Mouse (Mus musculus): Measurements from ENCODE around the gene Gpcpd1. TPM values are rescaled to one million over a fixed set of nuclear protein-coding genes. Genes with fewer than 3 reads are reported as not detected.

Gpcpd1 gene
- total RNA-seq, 1 experiment from 2014 or later: 36.2 TPM

DNA sequence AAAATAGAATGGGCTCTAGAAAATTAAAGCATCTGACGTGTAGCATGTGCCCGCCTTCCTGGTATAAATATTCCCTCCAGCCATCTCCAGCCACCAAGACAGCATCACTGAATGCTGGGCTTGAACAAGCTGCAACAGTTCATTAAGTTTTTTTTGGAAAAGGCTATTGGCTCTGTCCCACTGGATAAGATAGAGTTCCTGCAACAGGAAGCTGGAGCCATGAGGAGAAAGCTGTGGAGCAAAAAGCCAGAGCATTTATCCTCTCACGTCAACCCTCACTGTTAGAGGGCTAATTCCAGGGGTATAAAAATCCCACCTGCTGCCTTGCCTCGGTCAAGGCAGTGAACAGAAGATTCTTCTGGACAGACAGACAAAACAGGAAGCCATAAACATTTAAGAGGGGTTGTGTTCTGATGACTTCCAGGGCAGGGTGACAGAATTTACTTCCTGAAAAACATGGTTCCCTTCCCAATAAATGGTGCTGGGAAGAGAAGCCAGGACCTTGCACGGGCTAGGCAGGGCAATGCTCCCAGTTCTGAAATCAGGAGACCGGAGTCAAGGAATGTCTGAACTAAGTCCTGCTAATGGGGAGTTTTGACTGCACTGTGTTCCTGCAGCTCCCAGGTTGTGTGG, 2.5 kb upstream of the Gpcpd1 start:
- no peak for DNase-seq

DNA sequence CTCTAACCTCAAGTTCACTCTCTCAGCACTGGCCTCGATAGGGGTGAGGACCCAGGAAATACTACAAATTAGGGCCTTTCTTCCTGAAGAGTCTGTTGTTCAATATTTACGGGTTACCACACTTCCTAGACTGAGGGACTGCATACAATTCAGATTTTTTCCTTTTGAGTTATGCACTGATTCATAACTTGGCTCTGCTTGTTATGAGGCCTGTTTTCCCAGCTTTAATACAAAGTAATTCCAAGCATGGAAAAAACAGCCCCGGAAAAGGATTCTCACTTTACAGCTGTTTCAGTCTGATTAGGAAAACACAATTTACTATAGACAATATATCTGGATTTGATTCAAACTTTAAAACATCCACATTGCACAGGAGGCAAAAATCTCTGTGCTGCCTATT, 1.5 kb downstream of the Gpcpd1 start:
- no peak for DNase-seq

DNA sequence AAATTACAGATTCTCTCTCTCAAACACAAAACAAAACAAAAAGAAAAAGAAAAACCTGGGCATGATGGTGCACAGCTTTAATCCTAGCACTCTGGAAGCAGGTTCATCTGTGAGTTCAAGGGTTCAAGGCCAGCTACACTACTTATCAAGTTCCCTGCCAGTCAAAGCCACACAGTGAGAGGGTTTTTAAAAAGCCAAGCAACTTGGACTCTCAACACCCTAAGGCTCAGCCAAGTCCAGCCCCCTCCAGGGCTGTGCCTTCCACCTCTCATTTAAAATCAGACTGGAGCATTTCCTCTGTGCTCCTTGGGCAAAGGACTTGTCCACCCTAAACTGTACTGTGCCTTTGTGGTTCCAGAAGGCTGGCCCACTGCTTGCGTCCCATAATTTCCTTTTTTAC, 3.3 kb downstream of the Gpcpd1 start:
- no peak for DNase-seq

DNA sequence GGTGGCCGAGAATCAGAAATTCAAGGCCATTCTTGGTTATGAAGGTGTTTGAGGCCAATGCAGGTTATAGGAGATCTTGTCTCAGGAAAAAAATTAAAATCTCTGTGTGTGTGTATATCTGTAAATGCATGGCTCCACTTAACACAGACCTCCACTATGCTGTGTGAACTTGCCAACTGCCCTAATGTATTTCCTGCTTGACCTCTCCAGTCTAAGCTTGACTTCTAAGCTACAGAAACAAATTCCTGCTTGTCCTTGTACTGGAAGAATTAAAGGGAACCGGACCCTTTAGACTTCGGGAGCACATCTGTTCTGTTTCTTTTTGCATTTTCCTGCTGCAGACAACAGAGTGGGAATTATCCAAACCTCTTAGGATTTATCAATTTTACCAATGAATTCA, 4.4 kb downstream of the Gpcpd1 start:
- no peak for DNase-seq

DNA sequence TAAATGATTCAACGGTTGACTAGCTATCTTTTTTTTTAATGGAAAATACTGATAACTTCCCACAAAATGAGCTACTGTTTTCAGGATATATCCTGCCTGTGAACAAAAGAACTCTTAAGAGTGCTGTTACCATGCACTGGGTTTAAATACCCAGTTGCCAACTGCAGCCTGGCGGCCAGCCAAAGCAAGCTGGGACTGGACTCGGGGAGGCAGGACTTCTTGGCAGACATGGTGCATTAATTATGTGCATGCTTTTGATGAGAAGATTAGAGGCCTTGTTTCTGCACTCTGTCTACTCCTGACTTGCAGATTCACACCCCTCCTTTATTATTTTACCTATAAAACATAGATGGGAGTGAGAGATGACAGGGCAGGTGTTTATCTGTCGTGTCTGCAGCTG, 5.3 kb downstream of the Gpcpd1 start:
- peak; percentile 90 for DNase-seq

DNA sequence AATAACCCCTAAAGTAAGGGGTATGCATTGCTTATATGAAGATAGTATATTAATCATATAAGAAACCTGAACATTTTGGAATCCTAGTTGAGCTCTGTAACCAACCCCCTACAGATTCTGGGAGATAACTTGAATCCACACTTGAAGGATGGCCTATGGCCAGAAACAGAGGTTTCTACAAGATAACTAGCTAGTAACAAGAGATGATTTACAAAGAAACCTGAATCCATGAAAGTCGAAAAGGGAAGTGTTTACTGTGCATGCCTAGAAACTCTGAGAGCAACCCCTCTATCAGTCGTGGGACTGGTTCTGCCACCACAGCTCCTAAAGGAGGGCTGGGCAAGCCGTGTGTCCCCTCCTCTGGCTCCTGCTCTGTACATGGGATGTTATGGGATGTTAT, 7.8 kb downstream of the Gpcpd1 start:
- DNase-seq: no peak

DNA sequence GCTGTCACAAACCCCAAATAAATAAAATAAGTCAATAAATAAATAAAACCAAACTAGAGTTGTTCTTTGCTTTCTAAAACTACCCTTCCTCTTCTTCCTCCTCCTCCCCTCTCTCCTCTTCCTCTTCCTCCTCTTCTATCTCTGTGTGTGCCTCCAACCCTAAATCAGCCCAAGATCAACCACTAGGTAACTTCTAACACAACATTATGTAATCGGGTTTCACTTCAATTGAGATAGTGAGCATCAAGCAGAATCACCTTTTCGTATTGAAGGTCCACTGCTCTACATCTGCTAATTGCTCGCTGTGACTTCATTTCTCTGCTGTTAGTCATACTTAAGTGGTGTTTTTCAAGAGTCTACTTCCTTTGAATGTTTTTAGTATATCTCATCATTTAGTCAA, 8.8 kb downstream of the Gpcpd1 start:
- no peak for DNase-seq

DNA sequence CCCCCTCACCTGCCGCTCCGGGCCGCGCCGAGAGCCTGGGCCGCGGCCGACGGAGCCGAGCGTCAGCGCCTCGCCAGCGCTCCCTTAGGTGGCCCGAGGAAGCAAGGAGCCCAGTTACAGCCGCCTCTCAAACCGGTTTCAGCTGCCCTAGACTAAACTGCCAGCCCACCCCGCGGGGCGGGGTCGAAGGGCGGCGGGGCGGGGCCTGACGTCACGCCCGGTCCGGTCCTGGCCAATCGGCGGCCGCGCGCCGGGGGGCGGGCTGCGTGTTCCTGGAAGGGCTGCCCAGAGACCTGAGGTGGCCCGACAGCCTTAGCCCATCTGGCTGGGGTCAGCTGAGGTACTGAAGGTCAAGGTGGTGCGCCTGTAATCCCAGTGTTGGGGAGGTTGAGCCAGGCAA, 9.5 kb downstream of the Gpcpd1 start:
- peak; percentile 98 for DNase-seq

DNA sequence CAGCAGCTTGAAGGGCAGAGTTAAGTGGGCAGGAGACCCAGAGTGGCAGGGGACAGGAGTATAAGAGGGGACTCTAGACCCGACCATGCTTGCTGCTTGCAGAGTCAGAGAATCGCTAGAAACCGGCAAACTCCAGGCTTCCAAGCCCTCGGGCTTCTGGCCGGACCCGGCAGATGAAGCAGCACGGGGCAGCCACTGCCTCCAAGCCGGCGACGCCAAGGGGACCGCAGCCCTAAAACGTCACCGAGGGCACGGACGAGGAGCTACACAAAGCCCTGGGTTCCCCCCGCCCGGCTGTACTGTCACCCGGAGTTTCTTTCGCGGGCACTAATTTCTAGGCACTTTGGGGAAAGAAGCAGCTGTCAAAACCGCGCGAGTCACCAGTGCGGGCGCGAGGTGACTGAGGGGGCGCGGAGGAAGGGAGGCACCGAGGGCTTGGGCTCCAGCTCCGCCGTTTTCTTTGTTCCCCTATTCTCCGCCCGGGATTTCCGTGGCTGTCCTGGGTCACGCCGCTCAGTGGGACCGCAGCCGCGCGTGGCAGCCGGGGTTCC, 10.0 kb downstream of the Gpcpd1 start:
- peak; percentile 74 for DNase-seq

DNA sequence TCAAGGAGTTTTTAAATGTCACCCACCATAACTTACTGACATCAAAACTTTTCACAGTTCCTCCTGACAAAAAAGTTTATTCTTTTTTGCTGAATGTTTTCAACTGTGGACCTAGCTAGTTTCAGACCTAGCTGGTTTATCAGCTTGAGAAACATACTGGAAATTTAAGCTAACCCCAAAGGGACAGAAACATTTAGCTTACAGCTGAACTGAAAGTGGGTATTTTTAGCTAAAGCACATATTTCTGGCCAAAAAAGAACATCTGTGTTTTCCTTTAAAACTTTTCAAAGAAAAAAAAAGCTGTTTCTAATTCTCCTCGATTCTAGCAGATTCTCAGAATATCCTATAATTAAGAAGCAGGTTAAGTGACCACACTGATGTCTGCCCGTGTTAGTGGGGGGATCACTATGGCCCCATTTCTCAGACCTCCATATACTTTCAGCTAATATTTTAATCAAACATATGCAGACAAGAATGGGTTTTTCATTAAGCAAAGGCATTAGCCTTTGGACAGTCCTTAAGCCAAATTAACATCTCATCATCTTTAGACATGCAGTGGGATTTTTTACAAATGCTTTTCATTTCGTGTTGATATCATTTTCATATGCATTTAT, 10.9 kb downstream of the Gpcpd1 start:
- no peak for DNase-seq

DNA sequence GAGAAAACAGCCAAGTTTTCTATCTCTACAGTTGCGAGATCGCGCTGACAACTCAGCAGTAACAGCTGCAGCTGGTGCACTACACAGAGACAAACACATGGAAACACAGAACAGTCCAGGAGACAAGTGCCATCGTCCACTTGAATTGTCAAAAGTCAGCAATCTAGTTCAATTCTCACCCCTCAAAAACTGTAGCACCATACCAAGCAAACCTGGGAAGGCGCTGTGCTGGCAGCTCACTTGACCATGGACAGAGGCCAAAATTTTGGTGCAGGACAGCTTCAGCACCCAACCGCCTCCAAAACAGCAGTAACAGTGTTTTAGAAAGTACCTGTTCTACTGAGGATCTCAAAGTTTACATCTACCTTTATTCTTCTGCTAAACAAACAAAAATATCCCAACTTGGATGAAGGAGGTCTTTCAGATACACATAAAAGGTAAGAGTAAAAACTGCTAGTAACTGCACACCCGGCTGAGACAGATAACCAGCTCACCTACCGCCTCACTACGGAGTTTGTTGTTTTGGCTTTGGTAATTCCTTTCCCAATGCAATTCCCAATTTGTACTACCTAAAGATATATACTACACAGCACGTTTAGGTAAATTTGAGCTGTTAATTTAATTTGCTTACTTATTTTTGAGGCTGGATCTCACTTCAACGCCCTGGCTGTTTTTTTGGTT, 11.6 kb downstream of the Gpcpd1 start:
- DNase-seq: peak; percentile 75

DNA sequence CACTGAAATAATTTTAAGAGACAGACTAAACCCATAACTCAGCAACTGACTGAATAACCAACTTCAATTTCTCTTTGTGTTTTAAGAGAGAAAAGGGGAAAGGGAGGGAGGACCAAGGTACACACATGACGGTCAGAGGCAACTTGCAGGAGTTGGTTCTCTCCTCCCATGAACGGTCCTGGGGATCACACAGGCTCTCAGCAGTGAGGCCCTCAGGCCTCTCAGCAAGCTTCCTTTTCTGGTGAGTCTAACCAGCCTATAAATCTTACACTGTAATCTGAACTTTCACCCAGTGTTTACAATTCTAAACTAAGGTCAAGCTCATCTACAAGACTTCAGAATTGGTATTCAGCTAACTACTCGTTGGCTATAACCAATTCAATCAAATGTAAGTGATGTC, 12.3 kb downstream of the Gpcpd1 start:
- no peak for DNase-seq

DNA sequence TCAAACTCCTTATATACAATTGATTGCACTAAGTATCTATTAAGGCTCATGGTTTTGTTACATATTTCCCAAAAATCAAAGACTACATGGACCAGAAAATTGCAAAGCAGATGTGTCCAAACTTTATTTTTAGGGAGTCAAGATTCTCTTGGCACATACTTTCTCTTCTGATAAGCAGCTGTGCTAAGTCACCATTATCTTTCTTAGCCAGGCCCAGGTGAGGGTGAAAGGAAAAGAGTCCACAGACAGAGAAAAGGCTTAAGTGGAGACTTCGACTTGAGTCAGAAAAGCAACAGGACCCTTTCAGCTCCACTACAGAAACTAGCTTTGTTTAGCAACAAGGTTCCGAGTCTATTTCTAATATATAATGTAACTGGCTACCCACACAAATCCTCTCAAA, 14.2 kb downstream of the Gpcpd1 start:
- no peak for DNase-seq

DNA sequence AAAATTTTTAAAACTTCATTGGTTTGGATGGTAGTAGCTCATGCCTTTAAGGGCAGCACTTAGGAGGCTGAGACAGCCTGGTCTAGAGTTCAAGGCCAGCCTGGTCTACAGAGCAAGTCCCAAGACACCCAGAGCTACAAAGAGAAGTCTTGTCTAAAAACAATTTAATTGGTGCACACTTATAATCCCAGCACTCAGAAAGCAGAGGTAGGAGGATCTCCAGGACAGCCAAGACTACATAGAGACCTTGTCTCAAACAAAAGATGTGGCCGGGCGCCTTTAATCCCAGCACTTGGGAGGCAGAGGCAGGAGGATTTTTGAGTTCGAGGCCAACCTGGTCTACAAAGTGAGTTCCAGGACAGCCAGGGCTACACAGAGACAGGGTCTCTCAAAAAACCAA, 14.9 kb downstream of the Gpcpd1 start:
- DNase-seq: no peak

DNA sequence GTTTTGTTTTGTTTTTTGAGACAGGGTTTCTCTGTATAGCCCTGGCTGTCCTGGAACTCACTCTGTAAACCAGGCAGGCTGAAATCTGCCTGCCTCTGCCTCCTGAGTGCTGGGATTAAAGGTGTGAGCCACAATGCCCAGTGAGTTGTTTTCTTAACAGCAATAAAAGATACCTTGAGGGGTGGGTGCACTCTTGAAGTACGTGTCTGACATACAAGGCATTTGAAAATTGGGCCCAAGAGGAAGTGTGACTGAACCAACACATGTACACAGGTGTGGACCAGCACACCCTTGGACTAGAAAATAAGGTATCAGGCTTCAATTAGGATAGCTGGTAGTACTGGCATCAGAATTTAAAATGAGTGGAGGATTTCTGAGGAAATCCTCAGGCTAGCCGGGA, 16.2 kb downstream of the Gpcpd1 start:
- no peak for DNase-seq

DNA sequence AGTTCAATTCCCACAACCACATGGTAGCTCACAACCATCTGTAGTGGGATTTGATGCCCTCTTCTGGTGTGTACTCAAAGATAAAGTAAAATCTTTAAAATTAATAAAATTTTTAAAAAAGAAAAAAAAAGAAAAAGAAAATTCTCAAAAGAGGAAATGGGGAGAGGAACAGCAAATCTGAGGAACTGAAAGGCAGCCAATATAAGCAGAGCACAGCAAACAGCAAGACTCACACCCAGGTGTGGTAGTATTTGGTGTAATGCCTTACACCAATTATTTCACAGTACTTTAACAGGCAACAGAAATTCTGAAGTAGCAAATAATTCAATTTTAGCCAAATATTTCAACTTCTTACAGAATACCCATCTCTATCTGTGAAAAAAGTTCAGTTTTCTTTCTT, 16.7 kb downstream of the Gpcpd1 start:
- no peak for DNase-seq

DNA sequence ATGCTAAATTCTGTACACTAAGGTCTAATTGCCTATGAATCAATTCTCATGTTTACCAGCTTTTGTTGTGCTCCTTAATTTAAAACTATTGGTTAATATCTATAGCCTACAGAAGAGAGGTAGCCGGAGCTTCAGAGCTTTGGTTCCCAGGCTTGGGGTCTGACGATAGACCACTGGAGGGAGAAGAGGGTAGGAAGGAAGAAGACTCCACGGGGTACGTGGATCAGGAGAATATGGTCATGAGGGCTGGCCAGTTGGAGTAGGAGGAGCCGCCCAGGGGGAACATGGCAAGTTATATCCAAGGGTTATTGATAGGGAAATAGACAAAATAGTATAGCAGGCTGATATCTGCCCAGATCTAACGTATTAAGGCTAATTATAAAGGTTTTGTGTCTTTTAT, 17.8 kb downstream of the Gpcpd1 start:
- no peak for DNase-seq

DNA sequence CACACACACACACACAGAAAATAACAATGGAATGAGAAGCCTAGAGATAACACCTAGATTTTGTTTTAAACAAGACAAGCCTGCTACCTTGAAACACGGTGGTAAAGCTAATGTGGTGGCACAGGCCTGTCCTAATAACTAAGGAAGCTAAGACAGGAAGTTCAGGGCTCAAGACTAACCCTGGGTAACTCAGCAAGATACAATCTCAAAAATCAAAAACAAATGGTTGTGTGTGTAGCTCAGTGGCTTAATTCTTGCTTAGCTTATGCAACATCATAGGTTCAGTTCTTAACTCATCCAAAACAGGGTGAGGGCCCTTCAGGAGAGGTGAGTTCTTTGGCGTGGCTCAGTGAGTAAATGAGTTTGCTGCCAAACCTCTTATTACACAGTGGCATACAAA, 20.1 kb downstream of the Gpcpd1 start:
- DNase-seq: no peak

DNA sequence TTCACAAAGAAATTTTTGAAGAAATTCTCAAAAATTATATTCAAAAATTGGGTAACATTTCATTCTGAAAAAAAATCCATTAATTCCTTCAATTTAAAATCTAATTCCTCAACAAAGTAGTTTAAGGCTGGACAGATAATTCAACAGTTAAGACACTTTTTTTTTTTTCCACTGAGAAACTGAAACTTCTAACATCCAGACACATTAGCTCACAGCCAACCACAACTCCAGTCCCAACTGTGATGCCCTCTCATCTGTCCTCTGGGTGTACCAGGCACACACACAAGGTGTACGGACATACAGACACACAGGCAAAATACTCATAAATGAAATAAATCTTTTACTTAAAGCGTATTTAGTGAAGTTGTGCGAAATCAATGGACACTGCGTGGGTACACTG, 25.7 kb downstream of the Gpcpd1 start:
- DNase-seq: no peak

DNA sequence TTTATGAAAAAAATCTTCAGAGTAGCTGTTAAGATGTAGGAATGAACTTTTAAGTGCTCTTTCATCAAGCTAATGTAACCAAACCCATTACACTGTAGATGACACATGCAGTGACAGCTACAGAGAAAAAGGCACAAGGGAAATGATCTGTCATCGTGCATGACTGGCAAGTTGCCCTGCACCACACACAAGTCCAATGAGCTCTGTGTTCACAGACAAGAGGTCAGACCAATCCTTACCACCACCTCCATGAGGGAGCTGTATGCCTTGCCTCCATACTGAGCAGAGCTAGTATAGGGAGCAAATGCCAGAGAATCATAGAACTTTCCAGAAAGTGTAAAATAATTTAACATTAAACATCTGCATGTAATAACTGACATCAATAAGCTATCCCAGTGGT, 59.7 kb downstream of the Gpcpd1 start:
- no peak for DNase-seq

DNA sequence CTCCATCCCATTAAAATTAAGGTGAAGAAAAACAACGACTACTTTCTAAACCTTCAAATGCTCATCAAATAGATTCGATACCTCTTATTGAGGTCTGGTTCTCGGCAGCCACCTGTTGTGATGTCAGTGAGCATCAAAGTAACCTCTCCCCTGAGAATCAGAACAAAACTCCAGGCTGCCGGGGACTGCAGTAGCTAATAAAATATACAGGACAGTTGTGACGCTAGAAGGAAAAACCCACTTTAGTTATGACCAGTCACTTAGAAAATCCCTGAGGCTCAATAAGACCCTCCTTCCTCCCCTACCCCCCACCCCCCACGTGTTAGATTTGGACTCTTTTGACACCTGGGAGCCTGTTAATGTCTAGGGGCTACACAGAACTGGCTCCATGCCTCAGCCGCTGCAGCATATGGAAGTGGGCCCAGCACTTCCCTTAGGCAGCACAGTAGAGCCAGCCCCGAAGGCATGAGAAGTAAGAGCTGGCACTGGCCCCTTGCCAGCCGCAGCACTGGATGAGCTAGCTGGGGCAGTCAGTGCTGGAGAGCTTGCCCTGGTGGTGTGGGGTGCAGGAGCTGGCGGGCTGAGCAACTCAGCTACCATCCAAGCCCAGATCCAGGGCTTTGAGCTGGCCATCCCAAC, 60.5 kb downstream of the Gpcpd1 start:
- DNase-seq: peak; percentile 27

DNA sequence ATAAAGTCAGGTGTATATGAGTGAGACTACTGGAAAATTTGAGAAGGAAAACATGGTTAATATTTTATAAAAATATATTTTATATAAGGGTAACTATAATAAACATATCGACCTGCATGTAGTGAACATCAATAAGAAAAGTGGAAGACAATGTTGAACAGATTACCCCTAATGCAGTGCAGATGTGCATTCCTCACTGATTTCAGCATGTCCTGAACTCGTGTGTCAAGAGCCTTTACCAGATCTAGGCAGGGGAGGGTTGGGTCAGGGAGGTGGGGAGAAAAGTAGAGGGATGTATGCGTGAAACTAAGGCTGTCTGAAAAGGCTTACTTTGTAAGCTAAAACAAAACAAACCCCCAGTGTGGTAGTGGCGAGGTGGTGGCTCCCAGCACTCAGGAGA, 61.4 kb downstream of the Gpcpd1 start:
- DNase-seq: no peak
